Mouse (Mus musculus) stomach, postnatal 0 days (tissue): ENCODE measurements around the gene Pgs1. TPM values are rescaled to one million over a fixed set of nuclear protein-coding genes. Genes with fewer than 3 reads are reported as not detected.

Source experiments
- ATAC-seq: fragments of 200-750 bp; cut with Nextera tagmentation; 2 replicates; pipeline ENCODE4 v1.8.0; 2017; ENCODE audit not compliant: low FRiP score, low TSS enrichment
- DNase-seq: peaks from one replicate; pipeline ENCODE4 v3.0.0-alpha.2; 2016; ENCODE audit warnings: low spot score
- H3K27ac ChIP-seq: fragments of 300-500 bp; sonication (generic); replicated peaks from 2 replicates; pipeline ENCODE4 v1.5.1; 2014; ENCODE audit warnings: mild to moderate bottlenecking, control low read depth
- H3K27me3 ChIP-seq: fragments of 300-500 bp; sonication (generic); 2 replicates; pipeline ENCODE4 v1.6.1; 2014; ENCODE audit warnings: low read length; ENCODE audit not compliant: control insufficient read depth, insufficient read depth
- H3K36me3 ChIP-seq: fragments of 300-500 bp; sonication (generic); 2 replicates; pipeline ENCODE4 v1.6.1; 2014; ENCODE audit warnings: low read length, mixed read lengths; ENCODE audit not compliant: control insufficient read depth, insufficient read depth
- H3K4me1 ChIP-seq: fragments of 300-500 bp; sonication (generic); replicated peaks from 2 replicates; pipeline ENCODE4 v1.6.1; 2014; ENCODE audit warnings: antibody characterized with exemption; ENCODE audit not compliant: control insufficient read depth, insufficient read depth
- H3K4me2 ChIP-seq: fragments of 300-500 bp; sonication (generic); replicated peaks from 2 replicates; pipeline ENCODE4 v1.6.1; 2014; ENCODE audit warnings: low read depth, mild to moderate bottlenecking, control low read depth, moderate library complexity
- H3K4me3 ChIP-seq: fragments of 300-500 bp; sonication (generic); 2 replicates; pipeline ENCODE4 v1.5.1; 2014; ENCODE audit warnings: low read depth, low read length, control low read depth
- H3K9ac ChIP-seq: fragments of 300-500 bp; sonication (generic); 2 replicates; pipeline ENCODE4 v1.6.1; 2014; ENCODE audit warnings: mild to moderate bottlenecking, low read length, control low read depth, mixed read lengths
- H3K9me3 ChIP-seq: fragments of 300-500 bp; sonication (generic); 2 replicates; pipeline ENCODE4 v1.6.1; 2016; ENCODE audit warnings: low read length; ENCODE audit not compliant: control insufficient read depth
- CTCF ChIP-seq: IDR thresholded peaks from 2 replicates; pipeline ENCODE4 v1.5.1; 2016; ENCODE audit warnings: antibody characterized with exemption, low read depth, mild to moderate bottlenecking, moderate library complexity
- EP300 ChIP-seq: optimal IDR thresholded peaks from 2 replicates; pipeline ENCODE3; 2016; ENCODE audit warnings: antibody characterized with exemption
- whole genome bisulfite sequencing: fragments of 180-500 bp; shearing (Covaris S2); extraction: QIAGEN DNeasy Blood & Tissue Kit; methylation state at CpG from one replicate; pipeline ENCODE4 v1.1.7; 2014; 5-methylcytosine and 5-hydroxymethylcytosine counted together
- polyA plus RNA-seq: library from polyadenylated mRNA; unstranded; fragments of >200 nt; fragmentation: Nextera tagmentation; extraction: Ambion mirVana; gene quantifications from 2 replicates; pipeline ENCODE4 v1.2.1, GENCODE M21; 2015

Gene Pgs1
- polyA plus RNA-seq, 1 experiment from 2014 or later, result 28.7 TPM

DNA sequence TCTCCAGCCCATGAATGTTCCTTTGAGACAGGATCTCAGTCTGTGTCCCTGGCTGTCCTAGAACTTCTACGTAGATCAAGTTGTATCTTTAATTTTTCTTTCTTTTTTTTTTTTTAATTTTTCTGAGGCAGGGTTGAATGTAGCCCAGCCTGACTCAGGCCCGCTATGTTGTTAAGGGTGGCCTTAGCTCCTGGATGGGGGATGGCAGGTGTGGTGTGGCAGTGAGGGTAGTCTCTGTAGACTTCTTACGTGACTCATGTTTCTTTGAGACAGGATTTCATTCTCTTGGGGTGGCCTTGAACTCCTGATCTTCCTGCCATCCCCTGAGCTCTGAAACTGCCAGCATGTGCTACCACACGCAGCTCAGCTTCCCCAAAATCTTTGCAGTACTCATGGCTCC, 3.1 kb downstream of the Pgs1 start:
- TF ChIP-seq EP300 (no peak), CTCF (no peak)
- Histone ChIP-seq H3K4me2 (no peak overlapping the region), H3K27me3 (no peaks in the 10 kb centered on the region), H3K36me3 (no peaks in the 10 kb centered on the region), H3K4me1 (peaks cover 20% of the 10 kb centered on the region), H3K27ac (no peak overlapping the region), H3K9me3 (no peaks in the 10 kb centered on the region), H3K4me3 (no peak overlapping the region), H3K9ac (no peak overlapping the region)
- ATAC-seq, result no peak
- WGBS, result 78% methylated on average over 4 of the region's 4 CpGs
- no peak for DNase-seq

DNA sequence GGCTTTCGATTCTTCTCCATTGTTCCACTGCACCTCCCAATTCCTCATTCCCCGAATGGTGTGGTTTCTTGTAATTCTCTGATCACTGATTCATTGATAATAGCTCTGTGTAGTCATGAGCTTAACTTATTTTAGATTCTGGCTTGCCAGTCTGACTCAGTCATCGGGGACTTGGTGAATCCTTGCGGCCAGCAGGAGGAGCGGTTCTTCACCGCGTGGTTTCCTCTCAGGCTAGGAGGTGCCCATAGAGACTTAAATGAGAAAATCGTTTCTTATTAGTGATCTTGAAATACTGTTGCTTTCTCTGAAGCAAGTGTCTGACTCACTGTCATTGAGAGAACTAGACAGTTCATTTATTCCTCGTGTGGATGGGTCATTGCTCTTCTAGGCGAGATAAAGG, 3.8 kb downstream of the Pgs1 start:
- ATAC-seq (no peak), DNase-seq (no peak)

GRCm38 (mm10) chr11:117991502-117992470, 5.7 kb downstream of the Pgs1 start:
- TF ChIP-seq EP300 (no peak), CTCF (no peak)
- WGBS, result 33% methylated on average over 9 of the region's 9 CpGs
- Histone ChIP-seq H3K9me3 (no peaks in the 10 kb centered on the region), H3K27ac (peak overlapping the region; percentile 24; the same call in 1 of the 2 replicates), H3K4me3 (no peak overlapping the region), H3K27me3 (no peaks in the 10 kb centered on the region), H3K9ac (no peak overlapping the region), H3K4me2 (no peak overlapping the region), H3K4me1 (peaks cover 35% of the 10 kb centered on the region), H3K36me3 (no peaks in the 10 kb centered on the region)
- DNase-seq (no peak), ATAC-seq (peak; percentile 56)

More for the DNA sequence above, 3.8 kb downstream of the Pgs1 start:
- 50% methylated on average over 10 of the region's 10 CpGs for WGBS
- no peak overlapping the region for H3K9ac ChIP-seq
- no peaks in the 10 kb centered on the region for H3K9me3 ChIP-seq
- H3K36me3 ChIP-seq, result no peaks in the 10 kb centered on the region
- H3K27ac ChIP-seq, result no peak overlapping the region
- H3K4me2 ChIP-seq, result no peak overlapping the region
- H3K4me3 ChIP-seq, result no peak overlapping the region
- H3K27me3 ChIP-seq, result no peaks in the 10 kb centered on the region
- TF ChIP-seq CTCF, result peak; percentile 59
- no peak for TF ChIP-seq EP300
- H3K4me1 ChIP-seq, result peaks cover 27% of the 10 kb centered on the region

- H3K9me3 ChIP-seq, result no peaks in the 10 kb centered on the region
- H3K4me1 ChIP-seq, result peaks cover 30% of the 10 kb centered on the region
- no peak for ATAC-seq
- H3K9ac ChIP-seq, result peak overlapping the region; percentile 41
- H3K4me3 ChIP-seq, result no peak overlapping the region
- H3K4me2 ChIP-seq, result 0 out of 2 replicates have a peak overlapping the region, but pooled peaks have one; percentile 1
- WGBS, result 58% methylated on average over 14 of the region's 14 CpGs
- H3K27ac ChIP-seq, result peak overlapping the region; percentile 90
- no peaks in the 10 kb centered on the region for H3K36me3 ChIP-seq
- H3K27me3 ChIP-seq, result no peaks in the 10 kb centered on the region
- no peak for DNase-seq
- TF ChIP-seq EP300 (no peak), CTCF (no peak)
Observed at GRCm38 (mm10) chr11:117993190-117994175, 7.4 kb downstream of the Pgs1 start.

DNA sequence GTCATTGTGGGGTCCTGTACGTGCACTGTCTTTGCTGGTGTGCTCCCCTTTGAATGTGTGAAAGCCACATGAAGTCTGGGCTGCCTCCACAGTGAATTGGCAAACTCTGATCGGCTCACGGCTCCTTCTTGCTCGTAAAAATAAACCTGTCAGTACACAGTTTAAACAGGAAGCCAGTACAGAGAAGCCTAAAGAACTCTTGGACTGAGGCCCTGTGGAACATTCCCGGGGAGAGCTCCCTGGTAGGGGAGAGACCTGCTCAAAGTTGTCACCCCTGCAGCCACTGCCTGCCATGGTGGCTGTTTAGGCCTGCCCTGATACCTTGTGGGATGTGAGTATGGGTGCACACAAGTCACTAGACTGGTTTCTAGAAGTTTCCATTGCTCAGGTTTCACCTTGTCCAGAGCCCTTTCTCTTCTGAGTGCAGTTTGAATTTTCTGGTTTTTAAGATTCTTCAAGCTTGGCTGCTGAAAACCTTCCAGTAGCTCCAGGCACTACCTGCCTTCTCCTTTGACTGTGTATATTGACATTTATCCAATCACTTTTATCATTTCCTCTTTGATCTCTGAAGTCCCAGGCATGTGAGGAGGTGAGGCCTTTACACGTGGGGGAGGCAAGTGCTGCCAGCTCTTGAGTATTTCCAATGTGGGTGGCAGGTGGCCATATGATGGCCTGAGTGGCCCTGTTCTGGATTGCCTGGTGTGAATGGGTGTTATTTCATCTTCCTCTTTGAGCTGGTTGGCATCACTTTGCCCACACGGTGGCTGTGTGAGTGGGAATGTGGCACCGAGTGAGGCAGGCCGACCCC, 8.4 kb downstream of the Pgs1 start:
- peak overlapping the region; percentile 90 for H3K27ac ChIP-seq
- H3K27me3 ChIP-seq, result no peaks in the 10 kb centered on the region
- ATAC-seq (peak; percentile 16; the same call in 1 of the 2 replicates), DNase-seq (peak; percentile 32)
- peak overlapping the region; percentile 41 for H3K9ac ChIP-seq
- no peak overlapping the region for H3K4me3 ChIP-seq
- no peaks in the 10 kb centered on the region for H3K36me3 ChIP-seq
- 0 out of 2 replicates have a peak overlapping the region, but pooled peaks have one; percentile 1 for H3K4me2 ChIP-seq
- H3K9me3 ChIP-seq, result no peaks in the 10 kb centered on the region
- WGBS, result 35% methylated on average over 9 of the region's 9 CpGs
- TF ChIP-seq EP300 (no peak), CTCF (no peak)
- peaks cover 34% of the 10 kb centered on the region for H3K4me1 ChIP-seq
